Mouse (Mus musculus): ENCODE measurements around the gene Mylk2. TPM values are rescaled to one million over a fixed set of nuclear protein-coding genes. Genes with fewer than 3 reads are reported as not detected.

Gene Mylk2
- polyA plus RNA-seq, 1 experiment from 2014 or later = 0.14 TPM

GRCm38 (mm10) chr2:152930276-152930675, 19.1 kb downstream of the Mylk2 start:
- Histone ChIP-seq H3K9me3 (replicated peaks; ENCODE audit: control insufficient read depth, low read length, poor library complexity, severe bottlenecking) (no peaks in the 10 kb centered on the region), H3K27ac (ENCODE audit: low read length) (no peak overlapping the region), H3K4me2 (ENCODE audit: low read length) (no peak overlapping the region), H3K4me1 (ENCODE audit: control insufficient read depth, insufficient read depth, low read length) (no peaks in the 10 kb centered on the region), H3K27me3 (ENCODE audit: control insufficient read depth, insufficient read depth, low read depth, low read length) (no peaks in the 10 kb centered on the region), H3K4me3 (ENCODE audit: low read depth, low read length) (no peak overlapping the region), H3K36me3 (ENCODE audit: control insufficient read depth, insufficient read depth, low read length) (no peaks in the 10 kb centered on the region), H3K9ac (ENCODE audit: low read depth, low read length) (no peak overlapping the region)
- 27% methylated on average over 2 of the region's 2 CpGs for WGBS
- no peak for ATAC-seq

GRCm38 (mm10) chr2:152931456-152932160, 20.5 kb downstream of the Mylk2 start:
- Histone ChIP-seq H3K27me3 (ENCODE audit: control insufficient read depth, insufficient read depth, low read depth, low read length) (no peaks in the 10 kb centered on the region), H3K36me3 (ENCODE audit: control insufficient read depth, insufficient read depth, low read length) (no peaks in the 10 kb centered on the region), H3K9ac (ENCODE audit: low read depth, low read length) (no peak overlapping the region), H3K4me1 (ENCODE audit: control insufficient read depth, insufficient read depth, low read length) (no peaks in the 10 kb centered on the region), H3K9me3 (replicated peaks; ENCODE audit: control insufficient read depth, low read length, poor library complexity, severe bottlenecking) (no peaks in the 10 kb centered on the region), H3K4me2 (ENCODE audit: low read length) (no peak overlapping the region), H3K4me3 (ENCODE audit: low read depth, low read length) (no peak overlapping the region), H3K27ac (ENCODE audit: low read length) (no peak overlapping the region)
- WGBS = 77% methylated on average over 12 of the region's 12 CpGs
- no peak for ATAC-seq

GRCm38 (mm10) chr2:152933048-152933447, 21.9 kb downstream of the Mylk2 start, which contains the start of gene Foxs1:
Gene Foxs1, minus strand, starts transcription at chr2:152933208.
- no peak for ATAC-seq
- H3K27ac ChIP-seq (ENCODE audit: low read length) = no peak within 1 kb of the TSS
- 33% methylated on average over 9 of the region's 9 CpGs for WGBS
- H3K36me3 ChIP-seq (ENCODE audit: control insufficient read depth, insufficient read depth, low read length) = no peaks in the 10 kb centered on the region
- no peak within 1 kb of the TSS for H3K4me2 ChIP-seq (ENCODE audit: low read length)
- H3K4me3 ChIP-seq (ENCODE audit: low read depth, low read length) = no peak within 1 kb of the TSS
- peak within 1 kb of the TSS; percentile 4; the same call in 1 of the 2 replicates for H3K9ac ChIP-seq (ENCODE audit: low read depth, low read length)
- no peaks in the 10 kb centered on the region for H3K4me1 ChIP-seq (ENCODE audit: control insufficient read depth, insufficient read depth, low read length)
- H3K27me3 ChIP-seq (ENCODE audit: control insufficient read depth, insufficient read depth, low read depth, low read length) = no peaks in the 10 kb centered on the region
- H3K9me3 ChIP-seq (replicated peaks; ENCODE audit: control insufficient read depth, low read length, poor library complexity, severe bottlenecking) = no peaks in the 10 kb centered on the region

GRCm38 (mm10) chr2:152933614-152934013, 22.5 kb downstream of the Mylk2 start:
- Histone ChIP-seq H3K9ac (ENCODE audit: low read depth, low read length) (no peak overlapping the region), H3K36me3 (ENCODE audit: control insufficient read depth, insufficient read depth, low read length) (no peaks in the 10 kb centered on the region), H3K27ac (ENCODE audit: low read length) (no peak overlapping the region), H3K4me3 (ENCODE audit: low read depth, low read length) (no peak overlapping the region), H3K4me2 (ENCODE audit: low read length) (no peak overlapping the region), H3K27me3 (ENCODE audit: control insufficient read depth, insufficient read depth, low read depth, low read length) (no peaks in the 10 kb centered on the region; the same call in 1 of the 2 replicates), H3K9me3 (replicated peaks; ENCODE audit: control insufficient read depth, low read length, poor library complexity, severe bottlenecking) (no peaks in the 10 kb centered on the region), H3K4me1 (ENCODE audit: control insufficient read depth, insufficient read depth, low read length) (no peaks in the 10 kb centered on the region)
- ATAC-seq = no peak
- WGBS = 27% methylated on average over 5 of the region's 5 CpGs

DNA sequence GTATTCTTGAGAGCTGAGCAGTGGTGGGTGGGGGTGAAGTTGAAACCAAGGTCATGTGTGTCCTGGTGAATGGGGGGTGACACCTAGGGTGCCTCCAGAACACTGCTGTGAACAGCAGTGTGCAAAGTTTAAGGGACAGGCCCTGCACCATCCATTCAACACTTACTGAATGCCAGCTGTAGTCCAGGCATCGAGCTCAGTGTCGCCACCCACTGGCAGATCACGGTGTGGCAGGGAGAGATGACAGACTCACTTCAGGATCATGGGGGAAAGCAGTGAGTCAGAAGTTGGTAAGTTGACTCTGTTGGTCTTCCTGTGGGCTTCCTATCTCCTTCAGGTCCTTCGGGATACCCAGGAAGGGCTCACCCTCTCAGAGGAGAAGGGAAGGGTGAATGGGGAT, 28.7 kb downstream of the Mylk2 start:
- Histone ChIP-seq H3K4me3 (ENCODE audit: low read depth, low read length) (no peak overlapping the region), H3K27me3 (ENCODE audit: control insufficient read depth, insufficient read depth, low read depth, low read length) (peaks cover 30% of the 10 kb centered on the region), H3K9ac (ENCODE audit: low read depth, low read length) (no peak overlapping the region), H3K4me2 (ENCODE audit: low read length) (no peak overlapping the region), H3K4me1 (ENCODE audit: control insufficient read depth, insufficient read depth, low read length) (peaks cover 12% of the 10 kb centered on the region), H3K36me3 (ENCODE audit: control insufficient read depth, insufficient read depth, low read length) (no peaks in the 10 kb centered on the region), H3K27ac (ENCODE audit: low read length) (no peak overlapping the region), H3K9me3 (replicated peaks; ENCODE audit: control insufficient read depth, low read length, poor library complexity, severe bottlenecking) (no peaks in the 10 kb centered on the region)
- WGBS = 13% methylated on average over 4 of the region's 4 CpGs
- no peak for ATAC-seq

DNA sequence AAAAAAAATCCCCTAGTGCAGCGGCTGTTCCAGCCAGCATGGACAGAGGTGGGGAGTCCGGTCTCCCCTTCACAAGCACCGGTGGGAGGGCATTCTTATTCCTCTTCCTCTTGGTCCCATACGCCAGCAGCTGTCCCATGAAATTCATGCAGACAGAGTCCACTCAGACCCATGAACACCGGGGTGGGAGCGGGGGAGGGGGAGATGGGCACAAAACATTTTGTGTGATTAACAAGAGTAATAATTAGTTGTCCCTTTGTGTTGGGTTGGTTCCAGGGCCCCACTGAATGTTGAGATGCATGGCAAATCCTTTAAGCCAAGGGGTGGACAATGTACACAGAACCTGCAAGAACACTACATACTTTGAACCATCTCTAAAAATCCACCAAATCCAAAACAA, 30.0 kb downstream of the Mylk2 start:
- Histone ChIP-seq H3K27ac (ENCODE audit: low read length) (no peak overlapping the region), H3K36me3 (ENCODE audit: control insufficient read depth, insufficient read depth, low read length) (no peaks in the 10 kb centered on the region), H3K4me2 (ENCODE audit: low read length) (no peak overlapping the region), H3K27me3 (ENCODE audit: control insufficient read depth, insufficient read depth, low read depth, low read length) (peaks cover 39% of the 10 kb centered on the region), H3K9me3 (replicated peaks; ENCODE audit: control insufficient read depth, low read length, poor library complexity, severe bottlenecking) (no peaks in the 10 kb centered on the region), H3K4me1 (ENCODE audit: control insufficient read depth, insufficient read depth, low read length) (peaks cover 12% of the 10 kb centered on the region), H3K9ac (ENCODE audit: low read depth, low read length) (no peak overlapping the region), H3K4me3 (ENCODE audit: low read depth, low read length) (no peak overlapping the region)
- no peak for ATAC-seq
- WGBS = 73% methylated on average over 6 of the region's 6 CpGs

DNA sequence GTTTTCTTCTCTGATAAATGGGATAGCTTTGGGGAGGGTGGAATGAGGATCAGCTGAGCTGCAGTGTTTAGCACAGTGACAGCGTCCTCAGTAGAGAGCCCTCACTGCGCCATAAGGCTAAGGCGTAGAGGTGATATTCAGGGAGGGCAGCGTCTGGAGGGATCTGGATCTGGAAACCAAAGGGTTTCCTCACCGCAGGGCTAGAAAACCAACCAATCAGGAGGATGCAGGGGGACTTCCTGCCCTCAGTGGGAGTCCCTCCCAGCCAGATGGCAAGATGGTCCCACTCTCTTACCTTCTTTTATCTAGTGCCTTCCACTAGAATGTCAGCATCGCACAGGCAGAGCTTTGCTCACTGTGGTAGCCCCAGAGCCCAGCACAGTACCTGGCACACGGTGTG, 30.6 kb downstream of the Mylk2 start:
- no peak for ATAC-seq
- Histone ChIP-seq H3K36me3 (ENCODE audit: control insufficient read depth, insufficient read depth, low read length) (no peaks in the 10 kb centered on the region), H3K9ac (ENCODE audit: low read depth, low read length) (no peak overlapping the region), H3K4me3 (ENCODE audit: low read depth, low read length) (no peak overlapping the region), H3K27me3 (ENCODE audit: control insufficient read depth, insufficient read depth, low read depth, low read length) (peaks cover 39% of the 10 kb centered on the region), H3K4me1 (ENCODE audit: control insufficient read depth, insufficient read depth, low read length) (peaks cover 12% of the 10 kb centered on the region), H3K9me3 (replicated peaks; ENCODE audit: control insufficient read depth, low read length, poor library complexity, severe bottlenecking) (no peaks in the 10 kb centered on the region), H3K4me2 (ENCODE audit: low read length) (no peak overlapping the region), H3K27ac (ENCODE audit: low read length) (no peak overlapping the region)
- 32% methylated on average over 7 of the region's 7 CpGs for WGBS

- Histone ChIP-seq H3K9ac (ENCODE audit: low read depth, low read length) (peak overlapping the region; percentile 62), H3K27ac (ENCODE audit: low read length) (no peak overlapping the region), H3K4me3 (ENCODE audit: low read depth, low read length) (peak overlapping the region; percentile 44), H3K27me3 (ENCODE audit: control insufficient read depth, insufficient read depth, low read depth, low read length) (peaks cover 39% of the 10 kb centered on the region), H3K4me1 (ENCODE audit: control insufficient read depth, insufficient read depth, low read length) (peaks cover 12% of the 10 kb centered on the region), H3K9me3 (replicated peaks; ENCODE audit: control insufficient read depth, low read length, poor library complexity, severe bottlenecking) (no peaks in the 10 kb centered on the region), H3K36me3 (ENCODE audit: control insufficient read depth, insufficient read depth, low read length) (no peaks in the 10 kb centered on the region), H3K4me2 (ENCODE audit: low read length) (peak overlapping the region; percentile 98)
- peak; percentile 22; the same call in 1 of the 2 replicates for ATAC-seq
- under 1% methylated on average over 57 of the region's 65 CpGs for WGBS
Observed at GRCm38 (mm10) chr2:152942898-152943515, 31.9 kb downstream of the Mylk2 start.

- Histone ChIP-seq H3K27me3 (ENCODE audit: control insufficient read depth, insufficient read depth, low read depth, low read length) (peaks cover 39% of the 10 kb centered on the region), H3K4me2 (ENCODE audit: low read length) (peak overlapping the region; percentile 98), H3K27ac (ENCODE audit: low read length) (no peak overlapping the region), H3K4me1 (ENCODE audit: control insufficient read depth, insufficient read depth, low read length) (peaks cover 12% of the 10 kb centered on the region), H3K9me3 (replicated peaks; ENCODE audit: control insufficient read depth, low read length, poor library complexity, severe bottlenecking) (no peaks in the 10 kb centered on the region), H3K9ac (ENCODE audit: low read depth, low read length) (peak overlapping the region; percentile 62; the same call in 1 of the 2 replicates), H3K36me3 (ENCODE audit: control insufficient read depth, insufficient read depth, low read length) (no peaks in the 10 kb centered on the region), H3K4me3 (ENCODE audit: low read depth, low read length) (peak overlapping the region; percentile 44)
- ATAC-seq = 0 out of 2 replicates have a peak, but pooled peaks have one; percentile 2
- 4% methylated on average over 8 of the region's 8 CpGs for WGBS
Observed at GRCm38 (mm10) chr2:152943568-152943967, 32.4 kb downstream of the Mylk2 start.
